Mouse (Mus musculus) intestine, postnatal 0 days (tissue): ENCODE measurements at regions not wholly inside any gene's neighbourhood (a gene's known extent, or its start where the extent isn't known, plus 50 kb on each side); places are given as distances from the start of the nearest gene placed in this dataset.

Experiments
- ATAC-seq: fragments of 200-750 bp; cut with Nextera tagmentation; 2 replicates; pipeline ENCODE4 v1.8.0; 2017; ENCODE audit warnings: mild to moderate bottlenecking, moderate TSS enrichment, moderate library complexity
- H3K27ac ChIP-seq: fragments of 300-500 bp; sonication (generic); 2 replicates; pipeline ENCODE4 v1.5.1; 2014; ENCODE audit warnings: mild to moderate bottlenecking, low read depth, low read length, moderate library complexity
- H3K27me3 ChIP-seq: fragments of 300-500 bp; sonication (generic); replicated peaks from 2 replicates; pipeline ENCODE4 v1.6.1; 2014; ENCODE audit warnings: low read length, mixed read lengths; ENCODE audit not compliant: control insufficient read depth, insufficient read depth
- H3K36me3 ChIP-seq: fragments of 300-500 bp; sonication (generic); 2 replicates; pipeline ENCODE4 v1.6.1; 2014; ENCODE audit warnings: mild to moderate bottlenecking, moderate library complexity; ENCODE audit not compliant: control insufficient read depth, insufficient read depth
- H3K4me1 ChIP-seq: fragments of 300-500 bp; sonication (generic); replicated peaks from 2 replicates; pipeline ENCODE4 v1.6.1; 2014; ENCODE audit warnings: antibody characterized with exemption, low read length, mixed read lengths; ENCODE audit not compliant: control insufficient read depth, insufficient read depth
- H3K4me2 ChIP-seq: fragments of 300-500 bp; sonication (generic); replicated peaks from 2 replicates; pipeline ENCODE4 v1.6.1; 2014; ENCODE audit warnings: low read depth, mild to moderate bottlenecking, moderate library complexity
- H3K4me3 ChIP-seq: fragments of 300-500 bp; sonication (generic); 2 replicates; pipeline ENCODE4 v1.5.1; 2014; ENCODE audit warnings: low read depth, low read length
- H3K9ac ChIP-seq: fragments of 300-500 bp; sonication (generic); 2 replicates; pipeline ENCODE4 v1.6.1; 2014; ENCODE audit warnings: mild to moderate bottlenecking, low read depth, low read length
- H3K9me3 ChIP-seq: fragments of 300-500 bp; sonication (generic); 2 replicates; pipeline ENCODE4 v1.6.1; 2016; ENCODE audit warnings: mixed run types; ENCODE audit not compliant: control insufficient read depth
- CTCF ChIP-seq: sonication (generic); IDR thresholded peaks from 2 replicates; pipeline ENCODE4 v1.5.1; 2016; ENCODE audit warnings: low read depth, mild to moderate bottlenecking, control low read depth, antibody characterized with exemption, moderate library complexity
- WGBS: fragments of 180-500 bp; shearing (Covaris S2); extraction: QIAGEN DNeasy Blood & Tissue Kit; methylation state at CpG from one replicate; pipeline ENCODE4 v1.1.7; 2014; 5-methylcytosine and 5-hydroxymethylcytosine counted together

- Histone ChIP-seq H3K4me2 (no peak overlapping the region), H3K27me3 (no peaks in the 10 kb centered on the region), H3K4me1 (no peaks in the 10 kb centered on the region), H3K9ac (no peak overlapping the region), H3K4me3 (no peak overlapping the region), H3K9me3 (no peaks in the 10 kb centered on the region), H3K27ac (no peak overlapping the region), H3K36me3 (no peaks in the 10 kb centered on the region)
- no peak for ATAC-seq
- 65% methylated on average over 14 of the region's 14 CpGs for WGBS
- TF ChIP-seq CTCF: no peak
Observed at GRCm38 (mm10) chr14:76243581-76244337, 133.1 kb downstream of the Nufip1 start.

GRCm38 (mm10) chr14:76244338-76245062, 133.8 kb downstream of the Nufip1 start:
- Histone ChIP-seq H3K4me1 (no peaks in the 10 kb centered on the region), H3K27me3 (no peaks in the 10 kb centered on the region), H3K4me2 (no peak overlapping the region), H3K27ac (no peak overlapping the region), H3K36me3 (no peaks in the 10 kb centered on the region), H3K9ac (no peak overlapping the region), H3K9me3 (no peaks in the 10 kb centered on the region), H3K4me3 (no peak overlapping the region)
- 59% methylated on average over 18 of the region's 18 CpGs for WGBS
- TF ChIP-seq CTCF: no peak
- no peak for ATAC-seq

- Histone ChIP-seq H3K4me2 (no peak overlapping the region), H3K4me1 (no peaks in the 10 kb centered on the region), H3K36me3 (no peaks in the 10 kb centered on the region), H3K27ac (no peak overlapping the region), H3K9me3 (no peaks in the 10 kb centered on the region), H3K27me3 (no peaks in the 10 kb centered on the region), H3K9ac (no peak overlapping the region), H3K4me3 (no peak overlapping the region)
- no peak for TF ChIP-seq CTCF
- WGBS: 69% methylated on average over 4 of the region's 4 CpGs
- ATAC-seq: no peak
Observed at GRCm38 (mm10) chr14:76245063-76245396, 134.3 kb downstream of the Nufip1 start.

- Histone ChIP-seq H3K4me1 (no peaks in the 10 kb centered on the region), H3K36me3 (no peaks in the 10 kb centered on the region), H3K4me2 (no peak overlapping the region), H3K4me3 (no peak overlapping the region), H3K9ac (no peak overlapping the region), H3K27ac (no peak overlapping the region), H3K9me3 (no peaks in the 10 kb centered on the region), H3K27me3 (no peaks in the 10 kb centered on the region)
- ATAC-seq: no peak
- peak; percentile 67 for TF ChIP-seq CTCF
- 89% methylated on average over 4 of the region's 4 CpGs for WGBS
Observed at GRCm38 (mm10) chr14:76247664-76248063, 137.0 kb downstream of the Nufip1 start.

GRCm38 (mm10) chr14:76253850-76254249, 143.2 kb downstream of the Nufip1 start:
- no peaks in the 10 kb centered on the region for H3K9me3 ChIP-seq
- no peak overlapping the region for H3K4me3 ChIP-seq
- H3K27ac ChIP-seq: no peak overlapping the region
- H3K4me2 ChIP-seq: no peak overlapping the region
- 78% methylated on average over 3 of the region's 3 CpGs for WGBS
- no peak for TF ChIP-seq CTCF
- H3K36me3 ChIP-seq: no peaks in the 10 kb centered on the region
- no peak for ATAC-seq
- no peaks in the 10 kb centered on the region for H3K4me1 ChIP-seq
- no peaks in the 10 kb centered on the region for H3K27me3 ChIP-seq
- no peak overlapping the region for H3K9ac ChIP-seq

- no peak overlapping the region for H3K27ac ChIP-seq
- H3K4me2 ChIP-seq: no peak overlapping the region
- ATAC-seq: no peak
- H3K4me3 ChIP-seq: no peak overlapping the region
- H3K9ac ChIP-seq: no peak overlapping the region
- H3K27me3 ChIP-seq: no peaks in the 10 kb centered on the region
- H3K9me3 ChIP-seq: no peaks in the 10 kb centered on the region
- no peaks in the 10 kb centered on the region for H3K36me3 ChIP-seq
- H3K4me1 ChIP-seq: no peaks in the 10 kb centered on the region
- WGBS: 60% methylated on average over 30 of the region's 30 CpGs
- no peak for TF ChIP-seq CTCF
Observed at GRCm38 (mm10) chr14:76254565-76255501, 144.1 kb downstream of the Nufip1 start.
